Mouse (Mus musculus): Measurements from ENCODE around the gene Cldn9. TPM values are rescaled to one million over a fixed set of nuclear protein-coding genes. Genes with fewer than 3 reads are reported as not detected.

Cldn9 gene
- total RNA-seq (2021), result under 1 TPM; 0.23 to 0.51 TPM
- long read RNA-seq, experiment 1, partial matches to known transcripts, result 0 of 1 reads
- long read RNA-seq, experiment 1, other reads (novel, unspliced or antisense), result 0 of 1 reads
- long read RNA-seq, experiment 2, result 0 reads

DNA sequence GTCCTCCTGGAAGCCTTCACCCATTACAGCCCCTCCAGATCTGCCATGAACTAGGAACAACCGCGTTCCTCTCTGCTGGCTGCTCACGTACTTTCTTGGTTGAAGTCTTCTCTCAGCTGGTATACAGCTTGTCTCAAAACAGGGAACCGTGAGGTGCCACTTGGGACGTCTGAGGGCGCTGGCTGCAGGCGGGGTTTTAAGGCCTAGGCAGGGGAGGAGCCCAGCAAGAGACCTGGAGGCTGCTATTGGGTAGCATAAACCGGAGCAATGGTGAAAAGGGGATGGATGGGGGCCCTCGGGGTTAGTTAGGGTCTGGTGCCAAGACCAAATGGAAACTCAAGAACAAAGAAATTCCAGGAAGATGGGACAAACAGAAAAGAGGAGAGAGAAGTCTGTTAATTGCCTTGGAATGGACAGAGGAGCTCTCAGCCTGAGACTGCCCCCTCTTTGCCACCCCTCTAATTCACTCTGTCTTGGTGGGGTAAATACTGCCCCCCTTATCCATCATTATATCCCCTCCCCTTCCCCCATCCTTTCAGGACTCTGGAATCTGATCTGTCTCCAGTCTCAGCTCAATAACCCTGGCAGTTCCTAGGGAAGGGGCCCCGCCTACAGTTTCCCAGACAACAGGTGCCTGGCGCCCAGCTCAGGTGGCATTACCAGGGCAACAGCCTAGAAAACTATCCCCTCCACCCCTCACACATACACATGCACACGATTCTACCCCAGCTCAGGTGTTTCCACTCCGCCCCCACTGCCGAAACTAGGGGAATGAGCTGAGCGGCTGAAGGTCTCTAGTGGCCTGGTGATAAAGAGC is at the start of gene Cldn9:
TSS of gene Cldn9 (minus strand) at position 171 of the 817 bp plus-strand sequence.
- no peak for DNase-seq
- intact Hi-C loops (cut with DNase I; ENCODE audit: low total_unique reads), result no loop called here

GRCm38 (mm10) chr17:23730441-23730840 is 46.6 kb upstream of the Cldn9 start:
- no peak for DNase-seq
- intact Hi-C loops (cut with DNase I; ENCODE audit: low total_unique reads), result no loop called here

GRCm38 (mm10) chr17:23726758-23727142 is 42.9 kb upstream of the Cldn9 start:
- intact Hi-C loops (cut with DNase I; ENCODE audit: low total_unique reads), result no loop called here
- peak; percentile 89 for DNase-seq

DNA sequence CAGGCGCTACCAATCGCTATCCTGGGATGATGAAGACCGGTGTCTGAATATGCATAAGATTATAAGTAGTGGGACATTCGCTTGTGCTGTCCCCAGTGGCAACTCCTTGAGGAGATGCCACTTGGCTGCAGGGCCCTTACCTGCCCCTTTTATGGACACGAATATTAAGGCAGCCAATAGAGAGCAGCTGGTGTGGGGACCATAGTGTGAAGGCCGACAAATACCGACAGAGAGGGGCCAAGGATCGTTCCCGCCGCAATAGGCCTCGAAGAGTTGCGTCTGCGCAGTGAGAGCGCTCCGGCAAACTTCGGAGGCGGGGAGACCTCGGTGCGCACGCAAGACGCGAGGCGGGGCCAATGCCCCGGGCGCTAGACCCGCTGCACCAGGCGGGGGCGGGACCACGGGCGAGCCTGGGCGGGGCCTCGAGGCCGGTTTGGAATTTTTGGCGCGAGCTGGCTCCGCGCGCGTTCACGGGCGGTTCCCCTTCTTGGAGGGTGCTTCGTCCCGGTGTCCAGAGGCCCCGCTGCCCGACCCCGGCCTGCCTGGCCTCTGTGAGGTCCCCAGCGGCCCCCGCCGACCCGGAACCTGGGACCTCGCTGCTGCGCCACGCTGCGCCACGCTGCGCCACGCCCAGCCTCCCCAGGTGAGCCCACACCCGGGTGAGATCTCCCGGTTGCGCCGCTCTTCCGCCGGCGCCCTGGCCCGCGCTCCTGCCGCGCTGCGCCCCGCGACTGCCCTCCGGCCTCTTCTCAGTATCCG is 42.4 kb upstream of the Cldn9 start, which contains the start of gene Pkmyt1:
TSS of gene Pkmyt1 (plus strand) at position 338 of the 759 bp plus-strand sequence.
- DNase-seq, result peak; percentile 96
- intact Hi-C loops (cut with DNase I; ENCODE audit: low total_unique reads), result no loop called here

DNA sequence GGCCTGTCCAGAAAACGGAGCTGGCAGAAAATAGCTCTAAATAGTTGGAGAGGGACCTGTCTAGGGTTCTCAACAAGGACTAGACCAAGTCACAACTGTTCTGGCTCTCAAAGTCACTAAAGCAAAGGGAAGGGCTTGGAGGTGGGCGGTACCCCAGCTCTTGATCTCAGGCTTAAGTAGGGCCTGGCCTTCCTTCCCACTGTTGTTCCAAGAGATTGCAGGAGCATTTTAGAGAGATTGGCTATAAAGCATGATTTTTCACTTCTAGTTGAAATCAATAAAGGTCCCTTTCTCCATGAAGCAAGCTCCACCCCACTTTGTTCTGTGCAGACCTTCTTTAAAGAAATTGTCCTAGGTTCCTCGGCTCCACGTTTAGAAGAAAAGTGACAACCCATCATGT is 41.7 kb upstream of the Cldn9 start:
- intact Hi-C loops (cut with DNase I; ENCODE audit: low total_unique reads), result no loop called here
- DNase-seq, result no peak

- intact Hi-C loops (cut with DNase I; ENCODE audit: low total_unique reads), result no loop called here
- DNase-seq, result no peak
These were observed 38.7 kb upstream of the Cldn9 start, which contains the start of gene 1520401A03Rik for GRCm38 (mm10) chr17:23722376-23723125. TSS of gene 1520401A03Rik (minus strand) at chr17:23722783.

- DNase-seq, result no peak
- intact Hi-C loops (cut with DNase I; ENCODE audit: low total_unique reads), result no loop called here
These were observed 38.1 kb upstream of the Cldn9 start for GRCm38 (mm10) chr17:23721886-23722285.

GRCm38 (mm10) chr17:23719455-23719854 is 35.6 kb upstream of the Cldn9 start:
- DNase-seq, result no peak
- intact Hi-C loops (cut with DNase I; ENCODE audit: low total_unique reads), result no loop called here

GRCm38 (mm10) chr17:23717003-23717402 is 33.2 kb upstream of the Cldn9 start:
- intact Hi-C loops (cut with DNase I; ENCODE audit: low total_unique reads), result no loop called here

DNA sequence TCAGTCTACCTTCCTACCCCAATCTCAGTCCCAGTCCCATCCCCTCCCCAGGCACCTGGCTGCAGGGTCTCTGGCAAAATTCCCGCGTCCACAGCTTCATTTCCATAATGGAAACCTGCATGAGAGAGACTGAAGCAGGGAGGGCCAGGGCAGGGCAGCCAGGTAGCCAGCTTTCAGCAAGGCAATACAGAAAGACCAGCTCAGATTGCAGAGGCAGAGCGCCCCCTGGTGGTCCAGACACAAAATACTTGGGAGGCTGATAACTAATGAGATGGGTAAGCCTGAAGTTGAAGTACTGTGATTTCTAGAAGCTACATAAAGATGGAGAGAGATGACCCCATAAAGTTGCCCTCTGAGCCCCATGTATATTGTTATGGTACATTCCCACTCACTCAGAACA is 22.4 kb upstream of the Cldn9 start:
- peak; percentile 70 for DNase-seq
- intact Hi-C loops (cut with DNase I; ENCODE audit: low total_unique reads), result loop anchor here (5.0 kb wide), 1 partner anchor 134 kb away; no protein-coding TSS in a partner anchor

More at GRCm38 (mm10) chr17:23717003-23717402, 33.2 kb upstream of the Cldn9 start:
- DNase-seq, result no peak

- no peak for DNase-seq
- intact Hi-C loops (cut with DNase I; ENCODE audit: low total_unique reads), result loop anchor here (5.0 kb wide), 1 partner anchor 133 kb away; no protein-coding TSS in a partner anchor
These were observed 21.8 kb upstream of the Cldn9 start for GRCm38 (mm10) chr17:23705525-23706104.

DNA sequence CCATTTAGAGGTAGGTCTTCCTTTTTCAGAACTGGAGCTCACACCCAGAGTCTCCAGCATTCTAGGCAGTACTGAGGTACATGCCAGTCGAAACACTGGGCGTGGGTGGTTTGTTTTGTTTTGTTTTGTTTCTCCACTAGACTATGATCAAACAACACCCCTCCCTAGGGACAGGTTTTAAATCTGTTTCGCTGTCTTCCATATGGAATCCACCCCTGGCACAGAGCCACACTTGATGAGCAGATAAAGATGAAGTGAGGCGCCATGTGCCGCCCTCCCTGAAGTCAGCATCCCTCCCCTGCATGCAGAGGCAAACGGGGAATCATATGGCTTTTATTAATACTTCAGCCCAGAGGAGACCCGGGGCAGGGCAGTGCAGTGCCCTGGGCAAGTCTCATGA is 20.9 kb upstream of the Cldn9 start:
- DNase-seq, result no peak
- intact Hi-C loops (cut with DNase I; ENCODE audit: low total_unique reads), result loop anchor here (5.0 kb wide), 2 partner anchors 42 to 132 kb away; partner anchors contain the start of gene Bicdl2

- intact Hi-C loops (cut with DNase I; ENCODE audit: low total_unique reads), result loop anchor here (5.0 kb wide), 1 partner anchor 41 kb away; the partner anchor contains the start of gene Bicdl2
- DNase-seq, result no peak
These were observed 19.5 kb upstream of the Cldn9 start for GRCm38 (mm10) chr17:23703301-23703700.

DNA sequence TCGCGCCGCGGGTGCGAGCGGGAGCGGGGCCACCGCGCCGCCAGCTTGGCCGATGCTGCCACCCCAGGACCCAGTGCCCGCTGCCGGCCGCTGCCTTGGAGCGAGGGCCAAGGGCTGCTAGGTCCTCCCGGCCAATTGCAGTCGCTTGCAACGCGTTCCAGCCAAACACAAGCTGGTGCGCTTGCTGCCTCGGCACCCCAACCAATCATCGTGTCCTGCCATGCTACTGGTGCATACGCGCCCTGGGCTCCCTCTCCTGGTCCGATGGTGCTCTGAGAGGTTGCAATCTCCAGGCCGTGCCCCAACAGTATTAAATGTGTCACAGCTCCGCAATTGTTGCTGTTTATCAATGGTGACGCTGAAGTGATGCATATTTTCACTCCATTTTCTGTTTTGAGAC is 16.3 kb upstream of the Cldn9 start:
- intact Hi-C loops (cut with DNase I; ENCODE audit: low total_unique reads), result loop anchor here (5.0 kb wide), 1 partner anchor 38 kb away; the partner anchor contains the start of gene Bicdl2

GRCm38 (mm10) chr17:23699131-23700077 is 15.6 kb upstream of the Cldn9 start:
- intact Hi-C loops (cut with DNase I; ENCODE audit: low total_unique reads), result loop anchor here (5.0 kb wide), 1 partner anchor 37 kb away; the partner anchor contains the start of gene Bicdl2
- DNase-seq, result peak; percentile 64

More for the DNA sequence above, 16.3 kb upstream of the Cldn9 start:
- DNase-seq, result peak; percentile 91

GRCm38 (mm10) chr17:23695801-23696200 is 12.0 kb upstream of the Cldn9 start:
- no peak for DNase-seq
- intact Hi-C loops (cut with DNase I; ENCODE audit: low total_unique reads), result no loop called here

DNA sequence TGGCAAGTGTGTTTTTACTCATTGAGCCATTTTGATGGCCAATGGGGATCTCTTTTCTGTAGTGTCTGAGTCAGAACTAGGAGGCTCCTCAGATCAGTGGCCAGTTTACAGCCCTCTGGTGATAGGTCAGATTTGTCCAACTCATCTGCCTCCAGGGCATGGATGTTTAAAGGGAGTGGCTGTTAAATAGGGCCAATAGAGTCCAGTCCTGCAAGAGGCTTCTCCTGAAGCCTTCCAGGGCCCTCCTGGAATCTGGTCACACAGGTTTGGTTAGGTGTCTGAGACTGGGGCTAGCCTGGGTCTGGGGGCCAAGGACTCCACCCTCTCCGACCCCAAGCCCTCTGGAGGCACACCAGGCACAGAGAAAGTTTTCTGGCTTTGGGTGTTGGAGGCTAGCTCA is 10.7 kb upstream of the Cldn9 start:
- intact Hi-C loops (cut with DNase I; ENCODE audit: low total_unique reads), result no loop called here

GRCm38 (mm10) chr17:23683226-23683625 is 600 bp downstream of the Cldn9 start:
- DNase-seq, result no peak
- intact Hi-C loops (cut with DNase I; ENCODE audit: low total_unique reads), result no loop called here

More for the DNA sequence above, 10.7 kb upstream of the Cldn9 start:
- DNase-seq, result no peak

All from gastrocnemius, postnatal 14 days (tissue).